Mouse (Mus musculus): ENCODE measurements around the gene Galnt10. TPM values are rescaled to one million over a fixed set of nuclear protein-coding genes. Genes with fewer than 3 reads are reported as not detected.

The Galnt10 gene
- polyA plus RNA-seq, 1 experiment: 19.4 TPM

DNA sequence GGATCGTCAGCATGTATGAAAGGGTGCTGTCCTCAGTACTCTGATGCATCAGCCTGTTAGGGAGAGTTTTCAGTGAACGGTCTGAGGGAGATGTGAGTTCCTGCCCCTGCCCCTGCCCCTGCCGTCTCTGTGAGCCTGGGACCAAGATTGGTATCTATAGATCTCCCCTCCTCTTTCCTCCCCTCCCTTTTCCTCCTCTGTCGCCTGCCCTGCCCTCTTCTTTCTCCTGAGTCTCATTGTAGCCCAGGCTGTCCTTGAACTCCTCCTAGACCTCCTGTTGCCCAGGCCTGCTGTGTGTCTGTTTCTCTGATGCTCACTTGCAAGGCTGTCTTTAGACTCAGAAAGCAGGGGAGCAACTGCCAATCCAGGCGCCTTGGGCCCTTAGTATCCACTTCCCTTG, 39.6 kb downstream of the Galnt10 start:
- H3K4me1 ChIP-seq (ENCODE audit: control insufficient read depth, insufficient read depth, insufficient read length): peaks cover 54% of the 10 kb centered on the region
- no peaks in the 10 kb centered on the region for H3K27me3 ChIP-seq (ENCODE audit: control insufficient read depth, insufficient read depth, low read length)
- DNase-seq (ENCODE audit: low read depth in 1 of 2, low spot score in 2 of 2): no peak
- peak overlapping the region; percentile 56 for H3K27ac ChIP-seq (ENCODE audit: insufficient read depth, low read length)
- H3K36me3 ChIP-seq (ENCODE audit: control insufficient read depth, insufficient read depth, low read length): no peaks in the 10 kb centered on the region
- TF ChIP-seq CTCF (IDR thresholded peaks at IDR 0.05; ENCODE audit: extremely low read depth, insufficient read depth, insufficient read length, insufficient replicate concordance) (no peak), POLR2A (IDR thresholded peaks at IDR 0.05; ENCODE audit: low read depth, low read length) (no peak)
- H3K4me3 ChIP-seq (ENCODE audit: extremely low read depth, insufficient read depth, insufficient read length): no peak overlapping the region
- WGBS: 42% methylated on average over 5 of the region's 5 CpGs

DNA sequence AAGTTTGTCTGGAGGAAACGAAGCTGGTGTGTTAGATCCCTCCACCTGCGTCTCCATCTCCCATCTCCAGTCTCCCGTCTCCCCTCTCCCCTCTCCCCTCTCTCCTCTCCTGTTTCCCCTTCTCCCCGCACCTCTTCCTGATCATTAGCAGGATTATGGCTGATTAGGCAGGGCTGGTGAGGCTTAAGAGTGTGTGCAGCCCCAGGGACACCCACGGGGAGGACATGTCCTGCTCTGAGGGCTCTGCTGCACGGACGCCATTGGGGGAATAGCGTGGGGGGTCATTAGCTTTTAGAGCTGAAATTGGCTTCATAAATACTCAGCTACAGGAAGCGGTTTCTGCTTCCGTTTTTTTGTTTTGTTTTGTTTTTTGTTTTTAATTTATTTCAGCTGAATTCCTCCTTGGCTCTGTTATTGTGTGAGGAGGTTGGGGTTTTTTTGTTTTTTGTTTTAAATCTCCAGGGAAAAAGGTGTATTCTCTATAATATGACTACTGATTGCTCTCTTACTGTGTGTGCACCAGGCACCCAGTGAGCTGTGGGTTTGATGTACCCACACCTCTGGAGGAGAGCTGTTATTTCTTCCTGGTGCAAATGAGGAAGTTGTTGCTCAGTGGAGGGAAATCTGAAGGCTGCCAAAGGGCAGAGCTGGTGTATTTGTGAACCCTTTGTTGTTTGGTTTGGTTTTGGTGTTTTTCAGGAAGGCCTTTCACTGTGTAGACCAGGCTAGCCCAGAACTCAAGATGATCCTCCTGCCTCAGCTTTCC, 40.6 kb downstream of the Galnt10 start:
- no peaks in the 10 kb centered on the region for H3K36me3 ChIP-seq (ENCODE audit: control insufficient read depth, insufficient read depth, low read length)
- H3K4me3 ChIP-seq (ENCODE audit: extremely low read depth, insufficient read depth, insufficient read length): peak overlapping the region; percentile 46; the same call in 1 of the 2 replicates
- TF ChIP-seq POLR2A (IDR thresholded peaks at IDR 0.05; ENCODE audit: low read depth, low read length) (no peak; the same call in 1 of the 2 replicates), CTCF (IDR thresholded peaks at IDR 0.05; ENCODE audit: extremely low read depth, insufficient read depth, insufficient read length, insufficient replicate concordance) (no peak)
- H3K4me1 ChIP-seq (ENCODE audit: control insufficient read depth, insufficient read depth, insufficient read length): peaks cover 57% of the 10 kb centered on the region
- peak overlapping the region; percentile 96 for H3K27ac ChIP-seq (ENCODE audit: insufficient read depth, low read length)
- peak; percentile 52 to 58 for DNase-seq (ENCODE audit: low read depth in 1 of 2, low spot score in 2 of 2)
- 7% methylated on average over 10 of the region's 10 CpGs for WGBS
- no peaks in the 10 kb centered on the region for H3K27me3 ChIP-seq (ENCODE audit: control insufficient read depth, insufficient read depth, low read length)

DNA sequence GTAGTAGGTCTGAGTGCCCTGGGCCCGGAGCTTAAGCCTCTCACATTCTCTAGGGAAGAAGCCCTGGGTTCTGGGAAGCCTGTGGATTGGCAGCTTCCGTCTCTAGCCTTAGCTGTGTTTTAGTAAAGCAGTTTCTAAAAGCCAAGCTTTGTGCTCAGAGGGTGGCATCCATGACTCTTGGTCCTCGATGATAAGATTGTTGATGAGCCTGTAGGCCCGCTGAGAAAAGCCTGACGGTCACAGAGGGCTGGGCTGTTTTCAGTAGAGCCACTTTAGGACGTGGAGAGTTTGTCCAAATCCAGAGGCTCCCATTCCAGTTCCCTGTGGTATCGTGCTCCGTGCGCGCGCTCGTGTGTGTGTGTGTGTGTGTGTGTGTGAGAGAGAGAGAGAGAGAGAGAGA, 41.6 kb downstream of the Galnt10 start:
- Histone ChIP-seq H3K4me1 (ENCODE audit: control insufficient read depth, insufficient read depth, insufficient read length) (peaks cover 48% of the 10 kb centered on the region; the same call in 1 of the 2 replicates), H3K36me3 (ENCODE audit: control insufficient read depth, insufficient read depth, low read length) (no peaks in the 10 kb centered on the region), H3K27me3 (ENCODE audit: control insufficient read depth, insufficient read depth, low read length) (no peaks in the 10 kb centered on the region), H3K27ac (ENCODE audit: insufficient read depth, low read length) (peak overlapping the region; percentile 96), H3K4me3 (ENCODE audit: extremely low read depth, insufficient read depth, insufficient read length) (no peak overlapping the region)
- no peak for TF ChIP-seq POLR2A (IDR thresholded peaks at IDR 0.05; ENCODE audit: low read depth, low read length)
- no peak for DNase-seq (ENCODE audit: low read depth in 1 of 2, low spot score in 2 of 2)
- WGBS: 93% methylated on average over 12 of the region's 12 CpGs

DNA sequence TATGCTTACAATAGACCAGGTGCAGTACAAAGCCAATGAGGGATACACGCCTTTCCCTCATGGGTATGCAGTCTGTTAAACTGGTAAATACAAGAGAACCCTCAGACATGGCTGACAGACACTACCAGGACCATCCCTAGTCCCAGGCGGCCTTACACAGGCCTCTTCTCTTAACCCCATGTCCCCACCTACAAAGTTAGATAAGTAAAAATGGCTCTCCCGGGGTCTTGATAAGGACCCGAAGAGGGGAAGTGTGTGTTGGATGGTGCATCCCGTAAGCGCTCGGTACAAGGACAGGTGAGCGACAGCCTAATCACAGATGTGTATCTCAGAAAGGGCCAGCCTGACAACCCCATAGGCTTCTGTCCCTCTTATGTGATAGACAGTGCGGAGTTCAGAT, 42.0 kb downstream of the Galnt10 start:
- Histone ChIP-seq H3K4me3 (ENCODE audit: extremely low read depth, insufficient read depth, insufficient read length) (no peak overlapping the region), H3K27me3 (ENCODE audit: control insufficient read depth, insufficient read depth, low read length) (no peaks in the 10 kb centered on the region), H3K36me3 (ENCODE audit: control insufficient read depth, insufficient read depth, low read length) (no peaks in the 10 kb centered on the region), H3K4me1 (ENCODE audit: control insufficient read depth, insufficient read depth, insufficient read length) (peaks cover 44% of the 10 kb centered on the region; the same call in 1 of the 2 replicates), H3K27ac (ENCODE audit: insufficient read depth, low read length) (peak overlapping the region; percentile 96)
- DNase-seq (ENCODE audit: low read depth in 1 of 2, low spot score in 2 of 2): no peak
- TF ChIP-seq POLR2A (IDR thresholded peaks at IDR 0.05; ENCODE audit: low read depth, low read length) (no peak), CTCF (IDR thresholded peaks at IDR 0.05; ENCODE audit: extremely low read depth, insufficient read depth, insufficient read length, insufficient replicate concordance) (no peak)
- WGBS: 86% methylated on average over 9 of the region's 9 CpGs

DNA sequence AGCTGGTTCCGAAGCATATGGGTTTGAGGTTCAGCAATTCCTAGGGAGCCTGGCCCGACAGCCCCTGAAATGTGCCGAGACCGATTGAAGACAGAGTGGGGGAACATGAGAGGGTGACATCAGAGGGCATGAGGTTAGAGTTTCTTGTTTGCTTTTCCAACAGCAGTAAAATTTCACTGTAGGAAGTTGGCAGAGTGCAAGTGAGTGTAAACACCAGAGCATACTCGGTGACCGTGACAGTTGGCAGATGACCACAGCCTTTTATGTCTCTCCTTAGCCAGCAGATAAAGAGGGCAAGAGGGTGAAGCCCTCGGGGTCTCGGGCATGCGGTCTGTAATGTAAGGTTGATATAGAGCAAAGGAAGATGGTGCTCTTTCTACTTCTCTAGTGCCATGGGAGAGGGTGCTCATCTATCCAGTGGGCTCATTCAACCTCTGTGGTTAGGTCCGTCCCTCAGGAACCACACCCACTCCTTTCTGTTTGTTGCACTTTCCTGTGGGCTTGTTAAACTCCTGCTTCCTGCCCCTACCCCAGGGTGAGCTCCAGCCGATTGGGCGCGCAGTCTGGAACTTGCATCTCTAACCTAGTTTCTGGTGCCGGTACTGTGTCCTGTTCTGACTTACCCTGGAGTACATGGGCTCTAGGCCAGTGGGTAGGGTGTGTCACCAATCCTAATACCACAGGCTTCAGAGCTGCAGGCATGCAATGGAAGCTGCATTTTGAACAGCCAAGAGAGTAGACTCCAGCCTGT, 43.1 kb downstream of the Galnt10 start:
- TF ChIP-seq CTCF (IDR thresholded peaks at IDR 0.05; ENCODE audit: extremely low read depth, insufficient read depth, insufficient read length, insufficient replicate concordance) (no peak), POLR2A (IDR thresholded peaks at IDR 0.05; ENCODE audit: low read depth, low read length) (no peak)
- H3K27ac ChIP-seq (ENCODE audit: insufficient read depth, low read length): no peak overlapping the region
- no peaks in the 10 kb centered on the region for H3K36me3 ChIP-seq (ENCODE audit: control insufficient read depth, insufficient read depth, low read length)
- no peaks in the 10 kb centered on the region for H3K27me3 ChIP-seq (ENCODE audit: control insufficient read depth, insufficient read depth, low read length)
- H3K4me1 ChIP-seq (ENCODE audit: control insufficient read depth, insufficient read depth, insufficient read length): peaks cover 43% of the 10 kb centered on the region; the same call in 1 of the 2 replicates
- WGBS: 38% methylated on average over 14 of the region's 14 CpGs
- no peak overlapping the region for H3K4me3 ChIP-seq (ENCODE audit: extremely low read depth, insufficient read depth, insufficient read length)
- no peak for DNase-seq (ENCODE audit: low read depth in 1 of 2, low spot score in 2 of 2)

DNA sequence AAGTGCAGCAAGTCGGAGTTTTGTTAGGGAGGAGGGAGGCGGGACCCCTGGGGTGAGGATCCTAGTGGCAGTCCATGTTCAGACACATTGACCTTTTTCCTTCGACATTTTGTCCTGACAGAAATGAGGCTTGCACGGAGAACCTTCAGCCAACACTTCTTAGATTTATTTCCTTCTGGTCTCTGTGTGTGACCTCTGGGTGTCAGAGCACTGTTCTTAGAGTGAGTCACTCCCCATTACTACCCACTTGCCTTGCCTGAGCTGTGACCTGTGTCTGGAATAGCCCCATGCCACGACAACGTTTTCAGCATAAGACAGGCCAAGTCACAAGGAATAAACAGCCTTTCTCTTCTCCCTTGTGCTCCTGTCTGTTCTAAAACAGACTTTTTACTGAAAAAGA, 44.6 kb downstream of the Galnt10 start:
- WGBS: 91% methylated on average over 6 of the region's 6 CpGs
- Histone ChIP-seq H3K4me1 (ENCODE audit: control insufficient read depth, insufficient read depth, insufficient read length) (peaks cover 39% of the 10 kb centered on the region; the same call in 1 of the 2 replicates), H3K27me3 (ENCODE audit: control insufficient read depth, insufficient read depth, low read length) (no peaks in the 10 kb centered on the region), H3K4me3 (ENCODE audit: extremely low read depth, insufficient read depth, insufficient read length) (no peak overlapping the region), H3K36me3 (ENCODE audit: control insufficient read depth, insufficient read depth, low read length) (peaks cover 1% of the 10 kb centered on the region; the same call in 1 of the 2 replicates), H3K27ac (ENCODE audit: insufficient read depth, low read length) (no peak overlapping the region)
- DNase-seq (ENCODE audit: low read depth in 1 of 2, low spot score in 2 of 2): no peak
- TF ChIP-seq POLR2A (IDR thresholded peaks at IDR 0.05; ENCODE audit: low read depth, low read length) (no peak), CTCF (IDR thresholded peaks at IDR 0.05; ENCODE audit: extremely low read depth, insufficient read depth, insufficient read length, insufficient replicate concordance) (no peak)

Data from spleen, adult 2 months (tissue).